Mouse (Mus musculus) kidney, postnatal 36 days (tissue): ENCODE data around the gene Npl.
"Not testable (repeated sequence)": the region's sequence is repeated elsewhere in the genome, so short reads cannot be mapped to it uniquely, and the experiment has no call there.

Source experiments
- DNase-seq, 2 experiments: peaks; one replicate each; pipeline ENCODE4 v3.0.0; 2021 to 2022; ENCODE audit warnings: mixed read lengths in 2 of 2

Npl gene

GRCm38 (mm10) chr1:153540753-153541152 lies 9.1 kb downstream of the Npl start:
- DNase-seq, result no peak

- DNase-seq, result no peak
Measured at GRCm38 (mm10) chr1:153539739-153540333, 10.0 kb downstream of the Npl start.

GRCm38 (mm10) chr1:153535611-153536010 lies 14.2 kb downstream of the Npl start:
- no peak for DNase-seq

- not testable (repeated sequence) for DNase-seq
Measured at GRCm38 (mm10) chr1:153532896-153533295, 16.9 kb downstream of the Npl start.

GRCm38 (mm10) chr1:153532234-153532841 lies 17.5 kb downstream of the Npl start:
- peak in 1 of 2 experiments; percentile 30 for DNase-seq

DNA sequence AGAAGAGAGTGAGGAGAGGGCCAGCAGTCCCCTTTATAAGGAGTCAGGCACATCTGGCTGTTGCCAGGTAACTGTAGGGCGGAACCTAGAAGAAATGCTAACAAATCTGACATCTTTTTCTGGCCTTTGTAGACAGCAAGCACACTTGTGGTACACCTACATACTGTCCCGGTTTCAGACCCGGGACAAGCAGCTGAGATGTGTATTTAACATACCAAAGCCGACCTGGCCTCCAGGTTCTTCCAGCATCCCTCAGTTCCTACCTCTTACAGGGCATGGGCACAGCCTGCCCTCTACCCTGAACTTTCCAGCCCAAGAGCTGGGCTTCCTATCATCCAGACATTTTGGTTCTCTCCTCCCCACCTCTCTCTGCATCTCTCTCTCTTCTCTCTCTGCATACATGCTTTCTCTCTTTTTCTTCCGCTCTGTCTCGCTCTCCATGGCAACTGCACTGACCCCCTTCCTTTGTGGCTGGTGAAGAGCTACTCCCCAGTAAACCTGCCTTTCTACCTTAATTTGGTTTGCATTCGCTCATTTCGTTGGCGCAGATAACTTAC lies 18.1 kb downstream of the Npl start:
- no peak for DNase-seq

GRCm38 (mm10) chr1:153522116-153522515 lies 27.7 kb downstream of the Npl start:
- DNase-seq, result peak in 1 of 2 experiments; percentile 24

DNA sequence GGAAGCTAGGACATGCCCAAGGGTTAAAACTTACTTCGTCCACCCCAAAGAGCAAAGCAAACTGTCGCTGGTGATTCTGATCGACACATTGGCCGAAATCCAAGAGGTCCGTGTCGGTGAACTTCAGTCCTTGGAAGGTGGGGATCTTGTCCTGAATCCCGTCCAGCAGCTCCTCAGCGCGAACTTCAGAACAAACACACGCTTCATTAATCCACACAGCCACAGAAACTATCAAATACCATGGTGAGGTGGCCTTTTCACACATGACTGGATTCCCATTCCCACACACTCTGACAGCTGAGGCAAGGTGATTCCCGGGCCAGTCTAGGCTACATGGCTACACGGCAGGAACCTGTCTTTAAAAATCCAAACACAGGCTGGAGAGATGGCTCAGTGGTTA lies 34.5 kb downstream of the Npl start:
- DNase-seq, result peak; percentile 75 to 81

- DNase-seq, result no peak
Measured at GRCm38 (mm10) chr1:153510330-153511009, 39.4 kb downstream of the Npl start.

GRCm38 (mm10) chr1:153509569-153509968 lies 40.3 kb downstream of the Npl start:
- DNase-seq, result not testable (repeated sequence)

GRCm38 (mm10) chr1:153509012-153509411 lies 40.8 kb downstream of the Npl start:
- no peak for DNase-seq

- peak; percentile 83 to 93 for DNase-seq
Measured at GRCm38 (mm10) chr1:153506266-153506665, 43.6 kb downstream of the Npl start.

GRCm38 (mm10) chr1:153501644-153502321 lies 48.1 kb downstream of the Npl start:
- peak; percentile 61 to 87 for DNase-seq

GRCm38 (mm10) chr1:153500030-153500429 lies 49.8 kb downstream of the Npl start:
- DNase-seq, result peak in 1 of 2 experiments; percentile 65

DNA sequence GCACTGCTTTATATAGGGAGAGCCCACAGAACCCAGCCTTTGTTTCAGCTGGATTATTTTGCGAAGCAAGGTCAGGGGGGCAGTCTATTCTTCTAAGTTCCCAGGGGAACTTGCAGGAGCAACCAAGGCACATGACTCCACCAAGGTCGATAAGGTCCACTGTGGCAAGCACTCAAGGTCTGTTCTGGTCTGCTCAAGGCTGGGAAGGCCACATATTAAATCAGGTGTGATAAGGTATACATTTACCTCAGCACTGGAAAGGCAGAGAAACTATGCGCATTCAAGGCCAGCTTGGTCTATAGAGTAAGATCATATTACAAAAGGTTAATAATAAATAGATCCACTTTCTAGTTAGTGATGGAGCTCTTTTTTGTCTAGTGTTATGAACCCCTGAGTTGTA lies 53.8 kb downstream of the Npl start:
- no peak for DNase-seq

GRCm38 (mm10) chr1:153493931-153494330 lies 55.9 kb downstream of the Npl start:
- DNase-seq, result no peak

DNA sequence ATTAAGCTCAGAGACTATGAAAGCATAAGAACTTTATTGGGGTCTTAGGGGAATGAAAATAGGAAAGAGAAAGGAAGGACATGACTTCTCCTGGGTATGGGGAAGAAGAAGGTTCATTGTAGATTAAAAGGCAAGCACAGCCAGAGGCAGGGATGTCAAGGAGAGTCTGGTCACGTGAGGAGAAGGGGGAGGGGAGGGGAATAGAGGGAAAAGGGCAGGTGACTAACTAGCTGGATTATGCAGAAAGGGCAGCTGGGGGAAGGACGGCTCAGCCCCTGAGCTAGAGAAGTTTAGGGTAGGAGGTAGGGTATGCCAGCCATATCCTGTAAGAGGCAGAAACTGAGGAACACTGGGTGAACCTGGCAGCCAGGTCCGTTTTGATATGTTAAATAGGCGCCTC lies 56.5 kb downstream of the Npl start:
- peak; percentile 74 to 82 for DNase-seq

DNA sequence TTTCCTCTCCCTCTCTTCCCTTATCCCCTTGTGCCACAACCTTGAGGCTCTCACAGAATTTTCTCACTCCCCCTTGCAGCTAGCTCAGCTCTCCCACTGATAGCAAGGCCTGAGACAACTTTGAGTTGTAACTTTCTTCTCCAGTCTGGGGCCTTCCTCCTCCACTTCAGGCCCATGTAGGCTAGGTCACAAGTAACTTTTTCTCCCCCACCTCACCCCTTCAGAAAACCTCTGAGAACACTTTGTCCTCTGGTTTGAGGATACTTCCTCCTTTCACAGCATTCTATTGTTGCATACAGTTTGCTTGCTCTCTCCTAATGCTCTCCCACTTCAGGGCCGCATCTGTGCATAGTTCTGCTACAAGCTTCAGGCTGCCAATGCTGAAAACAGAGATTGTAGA lies 58.0 kb downstream of the Npl start:
- no peak for DNase-seq

GRCm38 (mm10) chr1:153491345-153491744 lies 58.5 kb downstream of the Npl start:
- DNase-seq, result no peak

DNA sequence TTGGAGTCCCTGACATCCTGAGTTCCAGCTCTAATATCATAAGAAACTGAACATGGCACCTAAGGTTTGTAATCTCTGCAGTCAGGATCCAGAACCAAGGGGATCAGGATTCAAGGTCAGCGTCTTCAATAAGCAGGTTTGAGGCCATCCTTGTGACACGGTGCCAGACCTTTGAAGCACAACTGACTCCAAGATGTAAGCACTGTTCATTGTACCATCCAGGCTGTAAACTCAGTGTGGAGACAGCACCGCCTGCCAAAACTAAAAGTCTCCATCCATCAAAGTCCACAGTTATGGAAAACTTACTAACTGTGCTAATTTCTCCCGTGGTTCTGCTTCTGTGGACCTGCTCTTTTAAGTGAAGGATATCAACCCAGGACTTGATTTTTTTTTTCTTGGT lies 59.9 kb downstream of the Npl start:
- peak in 1 of 2 experiments; percentile 34 for DNase-seq

- DNase-seq, result no peak
Measured at GRCm38 (mm10) chr1:153489540-153489939, 60.3 kb downstream of the Npl start.

DNA sequence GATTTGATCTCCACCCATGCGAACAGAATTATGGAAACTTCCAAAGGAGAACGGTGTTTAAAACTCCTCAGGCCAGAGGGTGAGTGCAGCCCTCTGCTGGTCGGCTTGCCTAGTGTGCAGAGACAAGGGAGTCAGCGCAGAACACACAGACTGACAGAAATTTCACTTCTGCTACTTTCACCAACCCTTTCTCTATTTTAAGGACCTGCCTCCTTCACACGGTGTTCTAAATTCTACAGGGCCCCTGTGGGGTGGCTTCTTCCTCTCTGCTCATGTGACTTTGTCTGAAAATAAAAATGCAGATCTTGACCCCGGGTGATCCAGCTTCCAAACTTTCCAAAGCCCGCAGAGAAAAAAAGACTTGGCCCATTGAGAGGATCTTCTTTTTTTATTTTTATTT lies 60.7 kb downstream of the Npl start:
- peak in 1 of 2 experiments; percentile 59 for DNase-seq

DNA sequence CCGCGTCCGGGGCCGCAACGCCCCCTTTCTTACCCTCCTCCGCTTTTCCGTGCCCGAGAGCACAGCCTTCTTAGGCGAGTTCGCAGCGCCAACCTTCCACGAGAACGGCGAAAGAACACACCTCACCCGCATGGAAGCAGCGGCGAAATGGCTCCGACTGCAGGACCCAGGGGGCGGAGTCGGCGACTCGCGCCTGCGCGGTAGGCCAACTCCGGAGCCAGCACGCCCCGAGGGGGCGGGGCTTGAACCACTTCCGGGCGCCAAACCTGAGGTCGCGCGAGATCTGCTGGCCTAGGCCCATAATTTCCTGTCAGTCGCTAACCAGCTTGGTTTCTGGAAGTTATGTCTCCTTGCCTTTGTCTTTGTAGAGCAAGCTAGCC lies 62.4 kb downstream of the Npl start, which contains the start of gene Dhx9:
Gene Dhx9 (minus strand): TSS at position 161 of the 380 bp plus-strand sequence.
- DNase-seq, result peak; percentile 97 to 100
